Mouse (Mus musculus) MEL-GATA-1-ER (cell line): ENCODE measurements around the gene Mc3r.

Source experiments
- DNase-seq: peaks from one replicate; pipeline ENCODE4 v3.0.0-alpha.2; 2012; ENCODE audit warnings: low read depth; ENCODE audit errors: extremely low read depth

Gene Mc3r

GRCm38 (mm10) chr2:172249336-172249735, 1.0 kb downstream of the Mc3r start:
- no peak for DNase-seq

DNA sequence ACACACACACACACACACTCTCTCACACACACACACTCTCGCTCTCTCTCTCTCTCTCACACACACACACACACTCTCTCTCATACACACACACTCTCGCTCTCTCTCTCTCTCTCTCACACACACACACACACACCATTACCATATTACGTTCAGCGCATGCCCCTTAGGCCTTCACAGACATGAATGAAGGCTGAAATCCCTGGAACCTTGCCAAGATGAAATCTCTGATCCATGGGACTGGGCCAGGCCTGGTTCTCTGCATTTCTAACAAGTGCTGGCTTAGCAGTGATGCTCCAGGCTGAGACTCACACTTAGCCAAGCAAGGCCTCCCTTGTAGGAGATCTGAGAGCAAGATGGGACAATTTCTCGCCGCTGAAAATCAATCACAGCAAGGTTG, 8.1 kb downstream of the Mc3r start:
- no peak for DNase-seq

DNA sequence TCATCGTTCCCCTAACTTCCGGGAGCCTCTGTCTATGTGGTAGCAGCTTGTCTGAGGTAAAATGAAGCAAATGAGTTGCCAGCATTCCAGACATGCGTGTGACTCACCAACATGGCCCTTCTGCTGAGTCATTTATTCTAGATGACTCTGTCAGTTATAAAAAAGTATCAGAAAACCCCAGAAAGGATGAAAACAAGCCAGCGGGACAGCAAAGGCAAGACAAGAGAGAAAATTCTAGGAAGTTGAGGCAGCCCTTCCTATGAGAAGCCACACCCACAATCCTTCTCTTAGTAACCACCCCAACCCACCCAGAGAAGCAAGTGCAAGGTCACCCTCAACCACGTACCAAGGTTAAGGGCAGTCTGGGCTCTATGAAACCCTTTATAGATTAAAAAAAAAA, 8.7 kb downstream of the Mc3r start:
- peak; percentile 27 for DNase-seq

DNA sequence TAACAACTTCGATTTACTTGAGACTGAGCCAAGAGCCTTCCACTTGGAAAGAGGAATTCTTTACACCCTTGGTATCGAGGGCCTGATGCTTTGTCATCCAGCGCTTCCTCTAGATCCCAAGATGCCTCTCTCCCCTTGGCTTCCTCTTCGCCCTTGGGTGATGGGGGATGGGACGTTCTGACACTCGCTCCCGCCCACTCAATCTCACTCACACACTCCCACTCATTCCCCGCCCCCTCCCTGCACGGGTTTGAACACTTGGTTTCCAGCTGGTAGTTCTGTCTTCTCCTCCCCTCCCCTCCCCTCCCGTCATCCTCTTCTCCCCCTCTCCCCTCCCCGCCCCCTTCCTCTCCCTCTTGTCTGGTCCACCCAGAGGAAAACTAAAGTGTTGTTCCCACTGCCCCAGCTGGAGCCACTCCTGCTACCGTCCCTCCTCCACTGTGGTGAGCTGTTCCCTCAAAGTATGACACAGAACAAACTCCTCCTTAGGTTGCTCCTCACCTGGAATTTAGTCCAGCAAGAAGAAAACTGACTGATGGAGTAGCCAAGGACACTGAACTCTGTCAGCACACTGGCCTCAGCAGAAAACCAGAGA, 9.3 kb downstream of the Mc3r start:
- DNase-seq, result peak; percentile 27

DNA sequence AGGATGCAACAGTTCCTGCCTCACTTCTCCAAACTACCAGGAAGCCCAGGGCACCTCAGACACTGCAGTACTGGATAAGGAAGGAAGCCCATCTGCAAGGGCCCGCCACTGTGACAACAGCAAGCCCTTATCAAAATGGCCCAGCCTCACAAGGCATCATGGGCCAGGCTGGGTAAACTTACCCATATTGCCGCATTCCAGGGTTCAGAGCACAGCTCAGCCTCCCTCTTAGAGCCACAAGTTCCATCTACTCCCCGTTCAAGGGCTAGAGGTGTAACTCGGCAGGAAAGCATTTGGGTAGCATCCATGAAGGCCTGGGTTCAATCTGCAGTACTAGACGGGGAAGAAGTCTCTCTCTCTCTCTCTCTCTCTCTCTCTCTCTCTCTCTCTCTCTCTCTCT, 11.8 kb downstream of the Mc3r start:
- DNase-seq, result peak; percentile 93

- DNase-seq, result no peak
Observed at GRCm38 (mm10) chr2:172261441-172261840, 13.1 kb downstream of the Mc3r start.

- peak; percentile 55 for DNase-seq
Observed at GRCm38 (mm10) chr2:172263216-172263615, 14.9 kb downstream of the Mc3r start.

GRCm38 (mm10) chr2:172269907-172270306, 21.6 kb downstream of the Mc3r start:
- DNase-seq, result no peak

GRCm38 (mm10) chr2:172270485-172270944, 22.2 kb downstream of the Mc3r start:
- DNase-seq, result no peak

DNA sequence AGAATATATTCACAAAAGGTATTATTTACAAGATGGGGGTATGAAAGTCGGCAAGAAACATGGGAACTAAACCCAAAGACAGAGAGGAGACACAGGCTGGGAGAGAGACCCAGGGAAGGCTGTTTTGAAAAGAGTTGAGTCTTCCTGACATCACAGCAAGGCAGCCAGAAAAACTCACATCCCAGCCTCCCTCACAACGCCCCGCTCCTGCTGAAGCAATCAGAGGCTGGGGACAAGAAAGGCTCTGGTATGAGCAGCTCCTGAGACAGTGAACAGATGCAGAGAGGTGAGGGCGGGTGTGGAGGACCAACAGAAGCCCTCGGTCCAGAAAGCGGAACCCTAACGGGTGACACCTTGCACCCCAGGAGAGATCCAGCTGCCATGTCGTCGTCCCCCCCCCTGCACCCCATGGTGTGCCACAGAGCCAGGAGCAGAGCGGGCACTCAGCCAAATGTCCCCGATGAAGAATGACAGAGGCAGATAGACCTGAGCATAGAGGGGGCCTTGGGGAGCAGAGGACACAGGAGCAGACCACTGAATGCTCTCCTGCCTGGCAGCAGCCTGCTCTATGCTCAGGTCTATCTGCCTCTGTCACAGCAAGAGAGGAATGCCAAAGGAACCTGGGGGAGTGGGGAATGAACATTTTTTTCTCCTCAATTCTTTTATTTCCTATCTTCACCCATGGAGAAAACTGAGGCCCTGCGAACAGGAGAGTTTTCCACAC, 22.8 kb downstream of the Mc3r start:
- no peak for DNase-seq

GRCm38 (mm10) chr2:172274662-172275061, 26.4 kb downstream of the Mc3r start:
- no peak for DNase-seq

- DNase-seq, result peak; percentile 64
Observed at GRCm38 (mm10) chr2:172276155-172276554, 27.9 kb downstream of the Mc3r start.

GRCm38 (mm10) chr2:172278979-172279378, 30.7 kb downstream of the Mc3r start:
- DNase-seq, result no peak

DNA sequence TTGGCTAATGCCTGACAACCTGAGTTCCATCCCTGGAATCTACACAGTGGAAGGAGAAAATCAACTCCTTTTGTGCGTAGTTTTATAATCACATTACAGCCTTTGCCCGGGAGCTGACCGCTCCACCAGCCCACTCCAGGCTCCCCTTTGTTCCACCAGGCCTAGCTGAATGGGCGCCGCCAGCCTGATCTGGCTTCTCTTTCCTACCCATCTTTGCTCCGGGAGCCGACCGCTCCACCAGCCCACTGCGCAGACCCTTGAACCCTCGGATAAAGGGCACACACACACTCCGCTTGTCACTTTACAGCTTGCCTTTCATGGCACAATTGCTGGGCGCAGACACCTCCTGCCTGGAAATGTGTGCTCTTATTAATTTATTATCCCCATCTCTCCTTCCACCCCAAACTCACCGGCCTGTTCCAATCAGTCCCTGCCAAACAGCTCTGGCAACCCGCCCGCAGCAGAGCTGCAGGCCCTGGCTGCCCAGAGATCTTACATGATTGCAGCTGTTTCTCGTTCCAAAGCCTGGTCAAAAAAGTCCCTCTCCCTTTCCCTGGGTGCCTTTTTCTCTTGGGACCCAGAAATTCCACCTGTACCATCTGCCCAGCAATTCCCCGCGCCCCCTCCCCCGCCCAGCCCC, 33.9 kb downstream of the Mc3r start:
- no peak for DNase-seq

DNA sequence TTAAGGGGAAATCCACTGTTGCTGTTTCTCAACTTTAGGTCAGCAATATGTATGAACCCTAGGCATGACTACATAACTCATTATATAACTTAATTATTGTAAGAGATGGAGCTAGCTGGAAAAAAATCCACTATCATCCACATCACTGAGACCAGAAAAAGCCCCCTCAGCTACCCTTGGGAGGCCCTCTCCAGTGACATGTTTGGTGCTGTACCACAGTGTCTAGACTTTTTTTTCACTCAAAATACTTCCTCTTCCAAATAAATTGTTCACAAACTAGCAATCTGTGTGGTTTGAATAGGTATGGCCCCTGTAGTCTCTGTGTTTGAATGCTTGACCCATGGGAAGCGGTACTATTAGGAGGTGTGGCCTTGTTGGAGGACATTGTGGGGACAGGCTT, 39.4 kb downstream of the Mc3r start:
- no peak for DNase-seq

GRCm38 (mm10) chr2:172288965-172289364, 40.7 kb downstream of the Mc3r start:
- peak; percentile 67 for DNase-seq

- no peak for DNase-seq
Observed at GRCm38 (mm10) chr2:172289632-172290031, 41.3 kb downstream of the Mc3r start.

GRCm38 (mm10) chr2:172290474-172290873, 42.2 kb downstream of the Mc3r start:
- peak; percentile 89 for DNase-seq

GRCm38 (mm10) chr2:172291025-172291424, 42.7 kb downstream of the Mc3r start:
- DNase-seq, result no peak

GRCm38 (mm10) chr2:172291755-172292524, 43.6 kb downstream of the Mc3r start:
- no peak for DNase-seq

- no peak for DNase-seq
Observed at GRCm38 (mm10) chr2:172292525-172293405, 44.5 kb downstream of the Mc3r start.
